15 mouse cellular contexts compared by ENCODE assay signal in the genomic region with DNA sequence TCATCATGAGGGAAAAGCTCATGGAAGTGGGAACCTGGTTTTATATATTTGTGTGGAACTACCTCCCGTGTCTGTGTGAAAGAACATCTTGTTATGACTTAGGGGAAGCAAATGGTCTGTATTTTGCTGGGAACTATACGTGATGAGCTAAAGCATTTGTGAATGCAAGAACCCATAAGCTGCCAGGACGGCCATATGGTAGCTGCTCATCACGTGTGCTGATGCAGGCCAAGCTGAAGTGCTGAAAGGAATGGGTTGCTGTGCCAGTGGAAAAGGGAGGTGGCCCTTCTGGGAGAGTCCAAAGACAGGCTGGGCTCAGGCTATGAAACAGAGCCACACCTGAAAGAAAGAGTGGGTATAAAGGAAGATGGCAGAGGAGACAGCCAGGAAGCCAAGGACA.
DNase-seq lines count a peak whose midpoint lies in the region; ATAC-seq lines count a peak whose summit lies in the region.
"Had no signal": no experiment of that assay in that cellular context is flagged by ENCODE, and none has a peak within 500 bp of the region (broad histone marks: within the 10 kb centered on the region; RNA-seq: fewer than 3 reads in every experiment).

No protein-coding gene starts in this region.

- H3K27ac ChIP-seq in forebrain, embryonic 16.5 days (ENCODE audit: low read length) = no peak overlapping the region
- H3K27ac ChIP-seq in forebrain, embryonic 15.5 days (replicated peaks) = no peak overlapping the region

- peak; percentile 43 to 56 for DNase-seq in frontal cortex, adult 2 months (ENCODE audit: extremely low spot score in 1 of 2, low spot score in 1 of 2)
- peak; percentile 18 to 50 for DNase-seq in left cerebral cortex, postnatal 10 days (ENCODE audit: extremely low spot score in 1 of 2, low spot score in 2 of 2)
- DNase-seq in telencephalon, adult 2 months (ENCODE audit: low read depth, low spot score) = peak; percentile 76
- no peak for DNase-seq in gastrocnemius, adult 18-20 months (ENCODE audit: low spot score)
- DNase-seq: gastrocnemius, postnatal 10 days; kidney, postnatal 14 days; lung, adult 2 months; thymus, adult 2 months had no signal

- ATAC-seq in forebrain, embryonic 16.5 days = peak; percentile 45; the same call in 1 of the 2 replicates
- no peak for ATAC-seq in forebrain, embryonic 15.5 days (replicated peaks)
- no peak for ATAC-seq in megakaryocyte, adult 5-6 weeks (ENCODE audit: poor library complexity, severe bottlenecking)
- ATAC-seq: intestine, embryonic 16.5 days had no signal

- intact Hi-C loops in left cerebral cortex, postnatal 10 days (cut with DNase I) = no loop called here

- H3K4me1 ChIP-seq in forebrain, embryonic 16.5 days (replicated peaks; ENCODE audit: control insufficient read depth, insufficient read depth, low read length) = no peaks in the 10 kb centered on the region
- H3K4me1 ChIP-seq in forebrain, embryonic 15.5 days = no peaks in the 10 kb centered on the region
- H3K4me1 ChIP-seq: heart, embryonic 12.5 days had no signal

- no peak overlapping the region for H3K4me2 ChIP-seq in forebrain, embryonic 16.5 days (ENCODE audit: low read length)
- no peak overlapping the region for H3K4me2 ChIP-seq in forebrain, embryonic 15.5 days (replicated peaks)
- H3K4me2 ChIP-seq: heart, embryonic 12.5 days had no signal

- H3K27me3 ChIP-seq in forebrain, embryonic 16.5 days (replicated peaks; ENCODE audit: control insufficient read depth, insufficient read depth, low read length) = no peaks in the 10 kb centered on the region
- no peaks in the 10 kb centered on the region for H3K27me3 ChIP-seq in forebrain, embryonic 15.5 days
- H3K27me3 ChIP-seq: heart, embryonic 12.5 days had no signal

- H3K9me3 ChIP-seq in forebrain, embryonic 16.5 days (ENCODE audit: control insufficient read depth, low read length) = no peaks in the 10 kb centered on the region
- H3K9me3 ChIP-seq in forebrain, embryonic 15.5 days = no peaks in the 10 kb centered on the region
- H3K9me3 ChIP-seq: heart, embryonic 12.5 days had no signal

- H3K36me3 ChIP-seq in forebrain, embryonic 16.5 days (ENCODE audit: control insufficient read depth, insufficient read depth) = no peaks in the 10 kb centered on the region
- H3K36me3 ChIP-seq in forebrain, embryonic 15.5 days = no peaks in the 10 kb centered on the region
- H3K36me3 ChIP-seq: G1E; heart, embryonic 12.5 days had no signal

- no peak overlapping the region for H3K9ac ChIP-seq in forebrain, embryonic 16.5 days (replicated peaks; ENCODE audit: low read depth, low read length)
- no peak overlapping the region for H3K9ac ChIP-seq in forebrain, embryonic 15.5 days (replicated peaks)
- H3K9ac ChIP-seq: heart, embryonic 12.5 days had no signal

- H3K4me3 ChIP-seq in forebrain, embryonic 16.5 days (replicated peaks; ENCODE audit: low read length) = no peak overlapping the region
- H3K4me3 ChIP-seq in forebrain, embryonic 15.5 days = no peak overlapping the region
- H3K4me3 ChIP-seq: erythroblast, embryonic 14.5 days; heart, embryonic 12.5 days had no signal

- WGBS in forebrain, embryonic 16.5 days = 63% methylated on average over 4 of the region's 4 CpGs
- WGBS in forebrain, embryonic 15.5 days = 64% methylated on average over 4 of the region's 4 CpGs
